Mouse (Mus musculus) liver, embryonic 14.5 days (tissue): ENCODE measurements at regions not wholly inside any gene's neighbourhood (a gene's known extent, or its start where the extent isn't known, plus 50 kb on each side); places are given as distances from the start of the nearest gene placed in this dataset.

ENCODE experiments used
- ATAC-seq: fragments of 200-750 bp; cut with Nextera tagmentation; 2 replicates; pipeline ENCODE4 v1.8.0; 2017; ENCODE audit warnings: moderate number of reproducible peaks, mild to moderate bottlenecking, moderate library complexity; ENCODE audit not compliant: insufficient read depth
- DNase-seq, 3 experiments: peaks; one replicate each; pipeline ENCODE4 v3.0.0-alpha.2; 2012 to 2013; ENCODE audit warnings: low read depth in 3 of 3, low spot score in 3 of 3
- H3K27ac ChIP-seq: fragments of 300-500 bp; sonication (generic); 2 replicates; pipeline ENCODE4 v1.5.1; 2014; ENCODE audit warnings: moderate library complexity, mild to moderate bottlenecking, control low read depth, inconsistent platforms
- H3K27me3 ChIP-seq: fragments of 300-500 bp; sonication (generic); 2 replicates; pipeline ENCODE4 v1.6.1; 2014; ENCODE audit warnings: mild to moderate bottlenecking, low read length, moderate library complexity; ENCODE audit not compliant: control insufficient read depth, insufficient read depth
- H3K36me3 ChIP-seq: fragments of 300-500 bp; sonication (generic); replicated peaks from 2 replicates; pipeline ENCODE4 v1.6.1; 2014; ENCODE audit warnings: low read depth; ENCODE audit not compliant: control insufficient read depth, insufficient read depth
- H3K4me1 ChIP-seq, 2 experiments: fragments of 200-500 bp in 1 of 2; fragments of 300-500 bp in 1 of 2; sonication (generic) in 1 of 2; replicated peaks; 2 replicates each; pipeline ENCODE4 v1.6.1; 2012 to 2014; ENCODE audit warnings: antibody characterized with exemption in 1 of 2, inconsistent platforms in 1 of 2, low read length in 1 of 2; ENCODE audit not compliant: control insufficient read depth in 2 of 2, insufficient read depth in 2 of 2
- H3K4me2 ChIP-seq: fragments of 300-500 bp; sonication (generic); 2 replicates; pipeline ENCODE4 v1.6.1; 2014; ENCODE audit warnings: low read depth, mild to moderate bottlenecking, control low read depth, moderate library complexity
- H3K4me3 ChIP-seq, 2 experiments: fragments of 200-500 bp in 1 of 2; fragments of 300-500 bp in 1 of 2; sonication (generic) in 1 of 2; 2 replicates each; pipeline ENCODE4 v1.5.1; 2012 to 2014; ENCODE audit warnings: low read depth in 2 of 2, low read length in 2 of 2, mild to moderate bottlenecking in 2 of 2, control low read depth in 1 of 2, inconsistent platforms in 1 of 2, moderate library complexity in 1 of 2; ENCODE audit not compliant: insufficient read depth in 1 of 2
- H3K9ac ChIP-seq: fragments of 300-500 bp; sonication (generic); replicated peaks from 2 replicates; pipeline ENCODE4 v1.6.1; 2014; ENCODE audit warnings: mild to moderate bottlenecking, control low read depth, moderate library complexity
- H3K9me3 ChIP-seq: fragments of 300-500 bp; sonication (generic); 2 replicates; pipeline ENCODE4 v1.6.1; 2016; ENCODE audit warnings: low read length, mixed read lengths; ENCODE audit not compliant: control insufficient read depth
- CTCF ChIP-seq: IDR thresholded peaks from 2 replicates; pipeline ENCODE4 v1.5.1; 2016; ENCODE audit warnings: antibody characterized with exemption, low read depth, control low read depth
- EP300 ChIP-seq: IDR thresholded peaks from 2 replicates; pipeline ENCODE4 v1.6.1; 2016; ENCODE audit warnings: antibody characterized with exemption, low read depth
- WGBS: fragments of 180-500 bp; shearing (Covaris S2); extraction: QIAGEN DNeasy Blood & Tissue Kit; methylation state at CpG from one replicate; pipeline ENCODE4 v1.1.7; 2014; ENCODE audit not compliant: insufficient replicate concordance; 5-methylcytosine and 5-hydroxymethylcytosine counted together

DNA sequence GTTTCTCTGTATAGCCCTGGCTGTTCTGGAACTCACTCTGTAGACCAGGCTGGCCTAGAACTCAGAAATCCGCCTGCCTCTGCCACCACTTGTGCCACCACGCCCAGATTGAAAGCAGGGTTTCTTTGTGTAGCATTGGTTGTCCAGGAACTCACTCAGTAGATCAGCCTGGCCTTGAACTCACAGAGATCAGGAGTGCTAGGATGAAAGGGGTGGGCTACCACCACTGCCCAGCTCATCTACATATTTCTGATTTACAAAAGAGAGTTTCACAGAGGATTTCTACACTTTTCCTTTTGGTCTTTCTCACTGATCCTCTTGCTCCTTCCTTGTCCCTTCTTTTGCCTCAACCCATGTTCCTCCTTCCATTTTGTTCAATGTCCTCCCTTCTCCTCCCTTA, 53.1 kb upstream of the Lbx1 start:
- Histone ChIP-seq H3K9me3 (no peaks in the 10 kb centered on the region), H3K4me2 (no peak overlapping the region), H3K4me3 (no peak overlapping the region), H3K9ac (no peak overlapping the region), H3K27ac (no peak overlapping the region), H3K27me3 (peaks cover 14% of the 10 kb centered on the region), H3K36me3 (no peaks in the 10 kb centered on the region), H3K4me1 (no peaks in the 10 kb centered on the region)
- ATAC-seq (no peak), DNase-seq (no peak)
- TF ChIP-seq CTCF (no peak), EP300 (no peak)
- WGBS = 36% methylated on average over 2 of the region's 2 CpGs

DNA sequence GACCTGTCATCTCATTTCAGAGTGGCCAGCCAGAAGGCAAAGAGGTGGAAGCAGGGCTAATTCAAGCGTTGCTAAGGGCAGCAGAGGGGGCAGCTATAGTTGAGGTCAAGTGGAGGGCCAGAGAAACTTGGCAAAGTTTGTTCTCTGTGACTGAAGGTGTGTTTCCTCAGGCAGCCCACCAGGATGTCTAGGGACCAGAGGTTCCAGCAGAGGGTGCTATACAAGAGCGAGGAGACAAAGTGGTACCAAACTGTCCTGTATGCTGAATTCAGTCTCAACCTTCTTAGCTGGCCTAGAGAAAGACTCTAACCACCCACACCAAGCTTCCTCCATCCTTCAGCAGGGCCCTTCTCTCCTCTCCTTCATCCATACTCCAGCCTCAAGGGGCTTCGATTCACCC, 62.2 kb upstream of the Lbx1 start:
- no peaks in the 10 kb centered on the region for H3K36me3 ChIP-seq
- H3K4me1 ChIP-seq = no peaks in the 10 kb centered on the region
- 10% methylated on average over 3 of the region's 3 CpGs for WGBS
- H3K4me2 ChIP-seq = no peak overlapping the region
- H3K9me3 ChIP-seq = no peaks in the 10 kb centered on the region
- ATAC-seq (no peak), DNase-seq (no peak)
- peaks cover 72% of the 10 kb centered on the region for H3K27me3 ChIP-seq
- H3K4me3 ChIP-seq = no peak overlapping the region
- no peak overlapping the region for H3K27ac ChIP-seq
- TF ChIP-seq EP300 (no peak), CTCF (peak; percentile 56)
- H3K9ac ChIP-seq = no peak overlapping the region

DNA sequence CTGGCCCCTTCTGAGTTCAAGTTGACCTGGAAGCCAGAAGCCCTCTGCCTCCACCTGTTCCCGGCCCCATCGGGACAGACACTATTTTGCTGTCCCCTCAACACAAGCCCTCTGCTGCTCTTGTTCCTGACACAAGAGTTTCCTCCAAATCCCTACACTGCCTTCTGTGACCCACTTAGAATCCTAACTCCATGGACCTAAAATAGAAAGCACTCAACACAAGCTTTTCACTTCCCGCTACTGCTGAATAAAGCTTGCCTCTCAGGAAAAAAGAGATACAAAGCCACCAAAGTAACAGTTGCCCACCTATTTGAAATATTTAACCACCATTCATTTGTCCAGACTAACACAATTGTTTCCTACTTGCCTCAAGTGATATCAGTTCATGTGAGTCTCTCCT, 63.7 kb upstream of the Lbx1 start:
- no peak overlapping the region for H3K27ac ChIP-seq
- H3K4me1 ChIP-seq = no peaks in the 10 kb centered on the region
- peaks cover 73% of the 10 kb centered on the region for H3K27me3 ChIP-seq
- TF ChIP-seq EP300 (no peak), CTCF (no peak)
- no peaks in the 10 kb centered on the region for H3K9me3 ChIP-seq
- H3K9ac ChIP-seq = no peak overlapping the region
- DNase-seq (no peak), ATAC-seq (no peak)
- no peak overlapping the region for H3K4me2 ChIP-seq
- WGBS = 58% methylated on average over 3 of the region's 3 CpGs
- no peak overlapping the region for H3K4me3 ChIP-seq
- H3K36me3 ChIP-seq = no peaks in the 10 kb centered on the region

DNA sequence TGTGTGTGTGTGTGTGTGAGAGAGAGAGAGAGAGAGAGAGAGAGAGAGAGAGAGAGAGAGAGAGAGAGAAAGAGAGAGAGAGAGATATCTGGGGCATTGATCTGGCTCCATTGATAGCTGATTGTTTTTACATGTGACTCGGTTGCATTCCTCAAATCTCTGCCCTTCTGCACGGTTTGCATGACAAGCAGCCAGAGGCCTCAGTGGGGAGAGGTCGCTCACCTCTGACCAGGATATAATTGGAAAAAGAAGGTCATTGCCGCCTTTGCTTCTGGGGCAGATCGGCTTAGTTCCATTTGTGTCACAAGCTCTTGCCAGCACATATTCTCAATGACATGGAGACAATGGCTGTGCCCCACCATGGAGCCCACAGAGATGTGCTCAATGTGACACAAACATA, 63.8 kb upstream of the Btrc start:
- no peak overlapping the region for H3K9ac ChIP-seq
- no peaks in the 10 kb centered on the region for H3K36me3 ChIP-seq
- H3K9me3 ChIP-seq = no peaks in the 10 kb centered on the region
- TF ChIP-seq CTCF (no peak), EP300 (no peak)
- ATAC-seq = no peak
- DNase-seq = no peak
- no peak overlapping the region for H3K4me3 ChIP-seq
- WGBS = 25% methylated on average over 5 of the region's 5 CpGs
- peaks cover 74% of the 10 kb centered on the region for H3K27me3 ChIP-seq
- H3K27ac ChIP-seq = no peak overlapping the region
- no peak overlapping the region for H3K4me2 ChIP-seq
- no peaks in the 10 kb centered on the region for H3K4me1 ChIP-seq

DNA sequence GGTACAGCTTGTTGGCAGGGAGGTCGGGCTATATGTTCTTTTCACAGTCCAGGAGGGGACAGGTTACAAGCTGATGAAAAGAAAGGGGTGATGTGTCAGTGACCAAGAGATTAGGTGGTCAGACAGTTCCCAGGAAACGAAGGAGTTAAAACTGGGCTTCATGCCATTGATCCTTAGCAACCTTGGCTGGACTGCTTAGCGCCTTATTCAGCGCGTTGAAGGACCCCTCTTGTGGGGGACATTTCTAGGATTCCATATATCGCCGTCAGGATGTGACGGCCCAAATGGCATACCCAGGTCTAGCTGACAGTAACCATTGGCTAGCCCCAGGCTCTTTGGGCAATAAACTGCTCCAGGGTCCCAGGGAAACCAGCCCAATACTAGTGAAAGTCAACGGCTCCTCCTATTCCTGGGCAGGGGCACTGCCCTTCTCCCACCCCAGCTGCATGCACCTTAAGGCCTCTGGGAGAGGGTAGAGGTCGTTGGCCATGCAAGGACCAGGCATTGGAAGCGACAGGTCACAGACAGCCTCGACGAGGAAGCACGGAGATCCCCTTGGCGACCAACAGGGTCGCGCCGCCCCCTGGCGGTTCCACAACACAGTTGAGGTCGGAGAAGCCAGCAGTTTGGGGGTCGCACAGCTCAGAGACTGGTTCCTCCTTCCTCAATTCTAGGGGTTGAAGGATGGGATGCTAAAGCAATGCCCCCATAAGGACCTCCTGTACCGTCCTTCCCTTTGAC, 62.7 kb upstream of the Btrc start:
- 5% methylated on average over 22 of the region's 22 CpGs for WGBS
- no peak for ATAC-seq

More for the DNA sequence above, 62.7 kb upstream of the Btrc start:
- no peak for DNase-seq
- Histone ChIP-seq H3K4me2 (peak overlapping the region; percentile 56), H3K9me3 (no peaks in the 10 kb centered on the region), H3K36me3 (no peaks in the 10 kb centered on the region), H3K27ac (no peak overlapping the region), H3K9ac (no peak overlapping the region), H3K4me1 (no peaks in the 10 kb centered on the region), H3K27me3 (peaks cover 70% of the 10 kb centered on the region), H3K4me3 (no peak overlapping the region; a peak in 1 of 4 replicates)
- TF ChIP-seq CTCF (peak; percentile 55), EP300 (no peak)
